Mouse (Mus musculus): Measurements from ENCODE around the gene Tmem161a. TPM values are rescaled to one million over a fixed set of nuclear protein-coding genes. Genes with fewer than 3 reads are reported as not detected.

Gene Tmem161a
- polyA plus RNA-seq, 1 experiment from 2014 or later, result 76.3 TPM

DNA sequence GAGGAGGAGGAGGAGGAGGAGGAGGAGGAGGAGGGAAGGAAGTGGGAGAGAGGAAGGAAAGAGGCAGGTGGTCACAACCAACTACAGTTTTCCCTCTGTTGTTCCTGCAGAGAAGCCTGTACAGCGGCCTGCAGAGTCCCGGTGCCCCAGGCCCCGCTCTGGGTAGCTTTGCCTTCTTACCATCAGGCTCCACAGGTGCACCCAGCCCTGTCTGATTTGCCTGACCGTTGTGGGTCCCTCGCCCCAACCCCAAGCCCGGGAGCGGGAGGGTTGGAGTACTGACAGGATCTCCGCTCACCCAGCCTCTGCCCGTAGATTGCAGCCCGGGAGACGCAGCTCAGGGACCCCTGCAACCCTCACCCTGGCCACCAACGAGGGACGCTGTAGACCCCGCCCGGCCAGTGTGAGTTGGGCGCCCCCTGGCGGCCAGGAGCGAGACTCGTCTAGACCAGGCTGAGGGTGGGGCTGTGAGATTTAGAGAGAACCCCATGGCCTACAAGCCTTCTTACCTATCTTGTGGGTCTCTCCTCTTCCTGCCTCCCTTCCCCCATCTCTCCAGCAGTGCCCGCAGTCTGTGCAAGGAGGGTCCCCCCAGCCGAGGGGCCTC, 5.5 kb upstream of the Tmem161a start:
- peak overlapping the region; percentile 39 for H3K4me3 ChIP-seq (replicated peaks)
- peak; percentile 90 for ATAC-seq (replicated peaks; ENCODE audit: low FRiP score)
- WGBS, result 2% methylated on average over 21 of the region's 21 CpGs
- peaks cover 24% of the 10 kb centered on the region for H3K4me1 ChIP-seq
- no peaks in the 10 kb centered on the region for H3K36me3 ChIP-seq
- no peak overlapping the region for H3K9ac ChIP-seq
- no peak overlapping the region for H3K27ac ChIP-seq
- peaks cover 25% of the 10 kb centered on the region for H3K27me3 ChIP-seq
- H3K9me3 ChIP-seq (replicated peaks), result no peaks in the 10 kb centered on the region
- H3K4me2 ChIP-seq, result peak overlapping the region; percentile 67

DNA sequence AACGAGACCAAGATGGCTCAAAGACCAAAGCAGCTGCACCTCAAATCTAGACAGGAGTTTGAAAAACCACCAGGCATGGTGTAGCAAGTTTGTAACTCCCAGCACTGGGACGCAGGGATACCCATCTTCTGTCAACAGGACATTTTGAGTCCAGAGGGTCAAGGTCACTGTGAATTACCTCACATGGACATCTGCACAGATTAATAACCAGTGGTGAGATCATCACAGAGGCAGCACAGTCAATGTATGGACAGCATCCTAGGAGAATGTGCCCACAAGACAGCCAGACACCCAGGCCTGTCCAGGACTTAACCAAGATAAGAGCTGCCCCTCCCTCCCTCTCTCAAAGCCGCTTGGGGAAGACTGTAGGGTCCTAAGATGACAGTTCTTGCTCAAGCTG, 2.0 kb upstream of the Tmem161a start:
- Histone ChIP-seq H3K36me3 (0 out of 2 replicates have a peak, but pooled peaks cover 8% of the 10 kb centered on the region), H3K4me1 (peaks cover 44% of the 10 kb centered on the region), H3K27me3 (peaks cover 15% of the 10 kb centered on the region), H3K9me3 (replicated peaks) (no peaks in the 10 kb centered on the region), H3K27ac (0 out of 2 replicates have a peak overlapping the region, but pooled peaks have one; percentile 33), H3K4me2 (no peak overlapping the region), H3K9ac (no peak overlapping the region), H3K4me3 (replicated peaks) (no peak overlapping the region)
- WGBS, result 78% methylated on average over 3 of the region's 3 CpGs
- ATAC-seq (replicated peaks; ENCODE audit: low FRiP score), result no peak

GRCm38 (mm10) chr8:70170748-70171147, 1.4 kb upstream of the Tmem161a start:
- H3K27me3 ChIP-seq, result peaks cover 9% of the 10 kb centered on the region
- no peak overlapping the region for H3K9ac ChIP-seq
- H3K4me3 ChIP-seq (replicated peaks), result no peak overlapping the region
- H3K4me1 ChIP-seq, result peaks cover 39% of the 10 kb centered on the region
- ATAC-seq (replicated peaks; ENCODE audit: low FRiP score), result no peak
- 0 out of 2 replicates have a peak, but pooled peaks cover 8% of the 10 kb centered on the region for H3K36me3 ChIP-seq
- WGBS, result 56% methylated on average over 3 of the region's 3 CpGs
- H3K4me2 ChIP-seq, result no peak overlapping the region
- no peaks in the 10 kb centered on the region for H3K9me3 ChIP-seq (replicated peaks)
- 0 out of 2 replicates have a peak overlapping the region, but pooled peaks have one; percentile 33 for H3K27ac ChIP-seq

GRCm38 (mm10) chr8:70171240-70171639, 916 bp upstream of the Tmem161a start:
- H3K4me1 ChIP-seq, result peaks cover 35% of the 10 kb centered on the region
- H3K9ac ChIP-seq, result no peak overlapping the region
- WGBS, result 70% methylated on average over 7 of the region's 7 CpGs
- H3K4me3 ChIP-seq (replicated peaks), result peak overlapping the region; percentile 65; the same call in 1 of the 2 replicates
- 0 out of 2 replicates have a peak, but pooled peaks cover 8% of the 10 kb centered on the region for H3K36me3 ChIP-seq
- peak overlapping the region; percentile 76; the same call in 1 of the 2 replicates for H3K27ac ChIP-seq
- 0 out of 2 replicates have a peak, but pooled peaks cover 4% of the 10 kb centered on the region for H3K27me3 ChIP-seq
- ATAC-seq (replicated peaks; ENCODE audit: low FRiP score), result no peak
- no peaks in the 10 kb centered on the region for H3K9me3 ChIP-seq (replicated peaks)
- peak overlapping the region; percentile 66 for H3K4me2 ChIP-seq

DNA sequence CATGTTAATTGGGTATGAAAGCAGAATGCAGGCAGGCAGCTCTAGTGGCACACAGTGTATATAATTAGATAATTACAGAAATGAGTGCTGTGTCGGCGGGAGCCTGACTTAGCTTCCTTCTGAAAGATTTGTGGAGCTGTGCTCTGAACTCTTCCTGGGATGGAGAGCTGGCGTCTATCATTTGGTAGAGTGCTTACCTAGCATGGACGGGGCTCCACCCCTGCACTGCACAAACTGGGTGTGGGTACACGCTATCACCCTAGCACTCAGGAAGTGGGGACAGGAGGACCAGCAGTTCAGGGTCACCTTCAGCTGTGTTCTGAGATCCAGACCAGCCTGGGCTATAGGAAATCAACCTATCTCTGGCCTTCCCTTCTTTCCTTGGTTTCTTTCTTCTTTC, 1.2 kb downstream of the Tmem161a start:
- Histone ChIP-seq H3K4me1 (peaks cover 25% of the 10 kb centered on the region), H3K4me2 (peak overlapping the region; percentile 66), H3K36me3 (peaks cover 27% of the 10 kb centered on the region), H3K9me3 (replicated peaks) (no peaks in the 10 kb centered on the region), H3K27ac (no peak overlapping the region), H3K9ac (peak overlapping the region; percentile 74; the same call in 1 of the 2 replicates), H3K4me3 (replicated peaks) (peak overlapping the region; percentile 65), H3K27me3 (0 out of 2 replicates have a peak, but pooled peaks cover 1% of the 10 kb centered on the region)
- whole genome bisulfite sequencing, result 73% methylated on average over 5 of the region's 5 CpGs
- ATAC-seq (replicated peaks; ENCODE audit: low FRiP score), result no peak

DNA sequence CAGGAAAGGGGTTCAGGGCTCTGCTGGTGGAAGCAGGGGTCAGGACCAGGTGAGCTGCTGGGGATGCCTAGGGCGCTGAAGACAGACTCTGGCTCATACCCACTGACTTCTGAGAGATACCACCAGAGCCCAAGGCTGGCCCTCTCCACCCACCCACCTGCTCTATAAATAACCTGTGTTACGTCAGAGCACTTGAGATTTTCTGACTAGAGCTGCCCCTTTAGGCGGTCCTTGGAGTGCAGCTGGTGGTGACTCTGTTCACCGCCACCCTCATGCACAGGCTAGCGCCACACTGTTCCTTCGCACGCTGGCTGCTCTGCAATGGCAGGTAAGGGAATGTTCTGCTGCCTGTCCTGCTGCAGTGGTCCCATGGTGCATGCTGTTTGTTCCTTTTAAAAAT, 1.9 kb downstream of the Tmem161a start:
- Histone ChIP-seq H3K9me3 (replicated peaks) (no peaks in the 10 kb centered on the region), H3K27me3 (no peaks in the 10 kb centered on the region), H3K9ac (no peak overlapping the region), H3K4me1 (peaks cover 25% of the 10 kb centered on the region), H3K36me3 (peaks cover 35% of the 10 kb centered on the region), H3K4me3 (replicated peaks) (no peak overlapping the region), H3K27ac (no peak overlapping the region), H3K4me2 (no peak overlapping the region)
- no peak for ATAC-seq (replicated peaks; ENCODE audit: low FRiP score)
- WGBS, result 90% methylated on average over 7 of the region's 7 CpGs

DNA sequence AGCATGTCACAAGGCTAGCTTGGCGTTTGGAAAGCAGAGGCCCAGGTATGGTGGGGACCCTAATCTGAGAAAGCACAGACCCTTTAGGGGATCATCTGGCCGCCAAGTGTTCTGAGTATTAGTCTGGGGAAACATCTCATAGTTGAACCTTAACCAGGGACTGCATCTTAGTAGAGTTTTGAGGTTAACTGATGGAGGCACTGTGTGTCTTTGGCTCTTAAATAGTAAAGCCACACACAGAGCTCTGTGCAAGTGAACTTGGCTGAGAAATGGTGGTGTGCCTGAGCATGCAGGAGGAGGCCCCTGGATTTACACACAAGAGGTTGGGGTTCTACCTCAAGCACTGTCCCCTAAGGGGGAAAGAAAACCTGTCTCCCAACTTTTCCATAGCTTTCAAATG, 6.1 kb downstream of the Tmem161a start:
- peaks cover 70% of the 10 kb centered on the region for H3K36me3 ChIP-seq
- WGBS, result 93% methylated on average over 2 of the region's 2 CpGs

GRCm38 (mm10) chr8:70179082-70179481, 6.9 kb downstream of the Tmem161a start:
- H3K36me3 ChIP-seq, result peaks cover 74% of the 10 kb centered on the region
- H3K27me3 ChIP-seq, result no peaks in the 10 kb centered on the region
- no peak overlapping the region for H3K4me2 ChIP-seq
- H3K9me3 ChIP-seq (replicated peaks), result no peaks in the 10 kb centered on the region
- no peak for ATAC-seq (replicated peaks; ENCODE audit: low FRiP score)
- 97% methylated on average over 4 of the region's 4 CpGs for WGBS
- peaks cover 4% of the 10 kb centered on the region; the same call in 1 of the 2 replicates for H3K4me1 ChIP-seq
- H3K9ac ChIP-seq, result no peak overlapping the region
- no peak overlapping the region for H3K27ac ChIP-seq
- H3K4me3 ChIP-seq (replicated peaks), result no peak overlapping the region

More for the DNA sequence above, 6.1 kb downstream of the Tmem161a start:
- no peak overlapping the region for H3K9ac ChIP-seq
- no peak overlapping the region for H3K27ac ChIP-seq
- H3K4me1 ChIP-seq, result peaks cover 11% of the 10 kb centered on the region
- no peaks in the 10 kb centered on the region for H3K9me3 ChIP-seq (replicated peaks)
- H3K4me2 ChIP-seq, result no peak overlapping the region
- ATAC-seq (replicated peaks; ENCODE audit: low FRiP score), result no peak
- no peaks in the 10 kb centered on the region for H3K27me3 ChIP-seq
- H3K4me3 ChIP-seq (replicated peaks), result no peak overlapping the region

- Histone ChIP-seq H3K36me3 (peaks cover 66% of the 10 kb centered on the region), H3K27ac (no peak overlapping the region), H3K4me3 (replicated peaks) (no peak overlapping the region), H3K27me3 (no peaks in the 10 kb centered on the region), H3K9ac (no peak overlapping the region), H3K4me2 (no peak overlapping the region), H3K9me3 (replicated peaks) (no peaks in the 10 kb centered on the region), H3K4me1 (0 out of 2 replicates have a peak, but pooled peaks cover 2% of the 10 kb centered on the region)
- ATAC-seq (replicated peaks; ENCODE audit: low FRiP score), result no peak; the same call in 1 of the 2 replicates
- 58% methylated on average over 16 of the region's 16 CpGs for WGBS
Observed at GRCm38 (mm10) chr8:70181212-70181902, 9.2 kb downstream of the Tmem161a start.

- Histone ChIP-seq H3K9me3 (replicated peaks) (no peaks in the 10 kb centered on the region), H3K36me3 (peaks cover 60% of the 10 kb centered on the region), H3K27me3 (no peaks in the 10 kb centered on the region), H3K9ac (no peak overlapping the region), H3K4me3 (replicated peaks) (no peak overlapping the region), H3K4me2 (no peak overlapping the region), H3K27ac (no peak overlapping the region), H3K4me1 (0 out of 2 replicates have a peak, but pooled peaks cover 4% of the 10 kb centered on the region)
- WGBS, result 32% methylated on average over 2 of the region's 2 CpGs
- ATAC-seq (replicated peaks; ENCODE audit: low FRiP score), result no peak
Observed at GRCm38 (mm10) chr8:70181903-70182252, 9.7 kb downstream of the Tmem161a start.

- Histone ChIP-seq H3K9me3 (replicated peaks) (no peaks in the 10 kb centered on the region), H3K4me1 (0 out of 2 replicates have a peak, but pooled peaks cover 4% of the 10 kb centered on the region), H3K4me3 (replicated peaks) (no peak overlapping the region), H3K4me2 (no peak overlapping the region), H3K9ac (no peak overlapping the region), H3K27me3 (no peaks in the 10 kb centered on the region), H3K36me3 (peaks cover 51% of the 10 kb centered on the region), H3K27ac (no peak overlapping the region)
- ATAC-seq (replicated peaks; ENCODE audit: low FRiP score), result no peak
- 86% methylated on average over 4 of the region's 4 CpGs for WGBS
Observed at GRCm38 (mm10) chr8:70183194-70183593, 11.0 kb downstream of the Tmem161a start.

DNA sequence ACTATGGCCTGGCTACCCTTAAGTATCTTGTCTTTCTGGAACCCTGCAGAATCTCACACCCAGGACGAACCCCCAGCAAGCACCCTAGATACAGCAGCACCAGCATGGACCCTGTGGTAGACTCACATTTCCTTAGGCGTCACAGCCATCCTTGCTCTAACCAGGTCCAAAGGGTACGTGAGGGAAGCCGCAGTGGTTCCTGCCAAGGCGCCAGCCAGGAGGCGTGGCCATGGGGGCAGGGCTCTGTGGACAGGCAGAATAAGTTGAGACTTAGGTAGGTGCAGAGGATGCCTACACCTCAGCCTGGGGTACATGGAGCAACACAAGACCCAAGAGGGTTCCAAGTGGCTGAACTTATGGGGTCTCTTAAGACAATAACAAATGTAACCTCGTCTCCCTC, 16.6 kb downstream of the Tmem161a start:
- Histone ChIP-seq H3K27me3 (no peaks in the 10 kb centered on the region), H3K9me3 (replicated peaks) (no peaks in the 10 kb centered on the region), H3K36me3 (peaks cover 6% of the 10 kb centered on the region; the same call in 1 of the 2 replicates), H3K9ac (no peak overlapping the region), H3K4me3 (replicated peaks) (no peak overlapping the region), H3K4me1 (0 out of 2 replicates have a peak, but pooled peaks cover 4% of the 10 kb centered on the region), H3K4me2 (no peak overlapping the region), H3K27ac (no peak overlapping the region)
- WGBS, result 66% methylated on average over 7 of the region's 7 CpGs
- no peak for ATAC-seq (replicated peaks; ENCODE audit: low FRiP score)
